Mouse (Mus musculus) left cerebral cortex, adult 8-10 months (tissue): ENCODE measurements around the gene Notch1. TPM values are rescaled to one million over a fixed set of nuclear protein-coding genes. Genes with fewer than 3 reads are reported as not detected.

ENCODE experiments used
- DNase-seq, 2 experiments: peaks; one replicate each; pipeline ENCODE4 v3.0.0; 2022; ENCODE audit warnings: low spot score in 2 of 2
- total RNA-seq, 4 experiments: library from RNA; stranded (reverse); gene quantifications; 2 replicates each; pipeline ENCODE4 v1.2.4; 2022

The Notch1 gene
- total RNA-seq, 4 experiments from 2014 or later: 23.3 to 28.8 (median 26.6) TPM

- no peak for DNase-seq
These were observed 34.6 kb downstream of the Notch1 start for GRCm38 (mm10) chr2:26481724-26482495.

GRCm38 (mm10) chr2:26480911-26481310 lies 35.6 kb downstream of the Notch1 start:
- DNase-seq: no peak

- DNase-seq: no peak
These were observed 37.7 kb downstream of the Notch1 start for GRCm38 (mm10) chr2:26478685-26479205.

GRCm38 (mm10) chr2:26477911-26478310 lies 38.6 kb downstream of the Notch1 start:
- DNase-seq: no peak

GRCm38 (mm10) chr2:26475505-26476430 lies 40.7 kb downstream of the Notch1 start:
- DNase-seq: no peak

- DNase-seq: no peak
These were observed 41.5 kb downstream of the Notch1 start for GRCm38 (mm10) chr2:26474789-26475504.

GRCm38 (mm10) chr2:26472312-26473090 lies 44.0 kb downstream of the Notch1 start:
- DNase-seq: no peak

- no peak for DNase-seq
These were observed 44.7 kb downstream of the Notch1 start for GRCm38 (mm10) chr2:26471652-26472285.

GRCm38 (mm10) chr2:26470967-26471366 lies 45.5 kb downstream of the Notch1 start:
- DNase-seq: no peak

- DNase-seq: no peak
These were observed 48.1 kb downstream of the Notch1 start for GRCm38 (mm10) chr2:26468376-26468775.

GRCm38 (mm10) chr2:26463412-26463811 lies 53.1 kb downstream of the Notch1 start:
- no peak for DNase-seq

- DNase-seq: no peak
These were observed 53.5 kb downstream of the Notch1 start for GRCm38 (mm10) chr2:26462980-26463379.

GRCm38 (mm10) chr2:26461667-26462066 lies 54.8 kb downstream of the Notch1 start:
- no peak for DNase-seq

GRCm38 (mm10) chr2:26460837-26461236 lies 55.6 kb downstream of the Notch1 start:
- DNase-seq: no peak

GRCm38 (mm10) chr2:26460097-26460646 lies 56.3 kb downstream of the Notch1 start:
- no peak for DNase-seq

GRCm38 (mm10) chr2:26459478-26459877 lies 57.0 kb downstream of the Notch1 start:
- DNase-seq: no peak

GRCm38 (mm10) chr2:26458402-26459124 lies 57.9 kb downstream of the Notch1 start:
- DNase-seq: no peak

- peak in 1 of 2 experiments; percentile 70 for DNase-seq
These were observed 67.1 kb downstream of the Notch1 start for GRCm38 (mm10) chr2:26449121-26450060.
